Mouse (Mus musculus): Measurements from ENCODE around the gene Fam72a. TPM values are rescaled to one million over a fixed set of nuclear protein-coding genes. Genes with fewer than 3 reads are reported as not detected.
"Not testable (repeated sequence)": the region's sequence is repeated elsewhere in the genome, so short reads cannot be mapped to it uniquely, and the experiment has no call there.

Fam72a gene
- total RNA-seq, 2 experiments from 2014 or later: 1.3 to 1.5 TPM

GRCm38 (mm10) chr1:131525586-131526271, 2.0 kb upstream of the Fam72a start:
- intact Hi-C loops (cut with DNase I): loop anchor here (5.0 to 10.0 kb wide), 3 partner anchors 93 to 231 kb away; no protein-coding TSS in a partner anchor
- DNase-seq (ENCODE audit: low spot score in 2 of 2): peak; percentile 52 to 61

GRCm38 (mm10) chr1:131526371-131527270, 1.1 kb upstream of the Fam72a start:
- DNase-seq (ENCODE audit: low spot score in 2 of 2): peak; percentile 69 to 77
- intact Hi-C loops (cut with DNase I): loop anchor here (5.0 to 10.0 kb wide), 3 partner anchors 94 to 232 kb away; no protein-coding TSS in a partner anchor

DNA sequence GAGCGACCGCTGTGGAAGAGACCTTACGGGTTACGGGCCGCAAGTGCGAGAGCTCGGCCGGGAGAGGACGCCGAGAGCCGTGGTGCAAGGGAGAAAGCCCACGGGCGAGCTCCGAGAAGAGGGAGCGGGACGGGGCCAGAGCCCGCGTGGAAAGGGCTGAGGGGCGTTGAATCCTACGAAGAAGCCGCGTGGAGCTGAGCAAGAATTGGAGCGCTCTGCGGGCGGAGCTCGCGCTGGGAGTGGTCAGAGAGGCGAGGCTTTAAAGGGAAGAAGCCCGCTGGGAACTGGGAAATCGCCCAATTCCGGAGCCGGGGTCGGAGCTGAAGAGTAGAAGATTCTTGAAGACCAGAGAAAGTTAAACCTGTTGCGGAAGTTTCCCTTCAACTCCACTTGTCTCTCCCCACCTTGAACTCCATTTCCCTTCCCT, 391 bp downstream of the Fam72a start:
- intact Hi-C loops (cut with DNase I): loop anchor here (5.0 to 10.0 kb wide), 3 partner anchors 96 to 233 kb away; no protein-coding TSS in a partner anchor
- DNase-seq (ENCODE audit: low spot score in 2 of 2): peak in 1 of 2 experiments; percentile 45

DNA sequence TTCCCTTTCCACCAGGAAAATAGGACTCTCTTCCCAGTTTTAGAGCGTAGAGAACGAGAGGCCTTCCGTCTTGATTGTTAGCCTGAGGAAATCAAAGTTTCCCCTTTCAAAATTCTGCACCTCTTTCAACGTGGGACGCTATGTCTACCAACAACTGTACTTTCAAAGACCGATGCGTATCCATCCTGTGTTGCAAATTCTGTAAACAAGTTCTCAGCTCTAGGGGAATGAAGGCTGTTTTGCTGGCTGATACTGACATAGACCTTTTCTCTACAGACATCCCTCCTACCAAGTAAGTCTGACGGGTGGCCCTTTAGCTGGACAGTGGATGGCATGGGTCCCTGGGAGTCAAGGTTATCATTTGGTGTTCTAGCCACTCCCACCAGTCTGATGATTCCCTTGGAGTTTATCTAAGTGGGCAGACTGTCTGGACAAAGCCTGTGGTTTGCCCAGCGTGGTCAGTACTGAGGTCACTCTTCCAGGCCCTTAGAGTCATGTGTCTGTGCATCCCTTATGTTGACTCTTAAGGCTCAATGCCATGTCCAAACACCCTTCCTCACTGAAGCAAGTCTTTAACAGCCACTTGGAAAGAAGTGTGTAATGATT, 961 bp downstream of the Fam72a start:
- intact Hi-C loops (cut with DNase I): loop anchor here (5.0 to 10.0 kb wide), 3 partner anchors 96 to 234 kb away; no protein-coding TSS in a partner anchor
- DNase-seq (ENCODE audit: low spot score in 2 of 2): no peak

- intact Hi-C loops (cut with DNase I): no loop called here
- DNase-seq (ENCODE audit: low spot score in 2 of 2): no peak
Observed at GRCm38 (mm10) chr1:131539771-131540170, 12.1 kb downstream of the Fam72a start.

- DNase-seq (ENCODE audit: low spot score in 2 of 2): no peak
- intact Hi-C loops (cut with DNase I): no loop called here
Observed at GRCm38 (mm10) chr1:131540795-131541194, 13.1 kb downstream of the Fam72a start.

- no peak for DNase-seq (ENCODE audit: low spot score in 2 of 2)
Observed at GRCm38 (mm10) chr1:131541431-131541830, 13.7 kb downstream of the Fam72a start.

DNA sequence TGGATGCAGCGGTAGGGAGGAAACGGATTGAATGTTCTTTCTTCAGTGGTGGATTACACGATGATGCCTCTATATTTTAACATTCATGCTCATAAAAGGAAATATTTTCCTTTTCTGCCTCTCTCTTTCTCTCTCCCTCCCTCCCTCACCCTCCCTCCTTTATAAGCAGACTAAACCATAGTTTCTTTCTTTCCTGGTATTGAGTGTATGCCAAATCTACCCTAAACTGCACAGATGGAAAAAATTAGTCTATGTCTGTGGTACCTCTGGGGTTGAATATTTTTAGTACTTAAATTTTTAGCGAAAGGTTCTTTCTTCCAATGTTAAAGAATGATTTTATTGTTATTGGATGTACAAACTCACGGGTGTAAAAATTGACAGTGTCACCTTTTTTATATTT, 14.2 kb downstream of the Fam72a start:
- intact Hi-C loops (cut with DNase I): no loop called here
- DNase-seq (ENCODE audit: low spot score in 2 of 2): no peak

More at GRCm38 (mm10) chr1:131541431-131541830, 13.7 kb downstream of the Fam72a start:
- intact Hi-C loops (cut with DNase I): no loop called here

GRCm38 (mm10) chr1:131543886-131544565, 16.3 kb downstream of the Fam72a start:
- intact Hi-C loops (cut with DNase I): no loop called here
- peak; percentile 15 to 16 for DNase-seq (ENCODE audit: low spot score in 2 of 2)

- DNase-seq (ENCODE audit: low spot score in 2 of 2): no peak
- intact Hi-C loops (cut with DNase I): no loop called here
Observed at GRCm38 (mm10) chr1:131546798-131547690, 19.3 kb downstream of the Fam72a start.

DNA sequence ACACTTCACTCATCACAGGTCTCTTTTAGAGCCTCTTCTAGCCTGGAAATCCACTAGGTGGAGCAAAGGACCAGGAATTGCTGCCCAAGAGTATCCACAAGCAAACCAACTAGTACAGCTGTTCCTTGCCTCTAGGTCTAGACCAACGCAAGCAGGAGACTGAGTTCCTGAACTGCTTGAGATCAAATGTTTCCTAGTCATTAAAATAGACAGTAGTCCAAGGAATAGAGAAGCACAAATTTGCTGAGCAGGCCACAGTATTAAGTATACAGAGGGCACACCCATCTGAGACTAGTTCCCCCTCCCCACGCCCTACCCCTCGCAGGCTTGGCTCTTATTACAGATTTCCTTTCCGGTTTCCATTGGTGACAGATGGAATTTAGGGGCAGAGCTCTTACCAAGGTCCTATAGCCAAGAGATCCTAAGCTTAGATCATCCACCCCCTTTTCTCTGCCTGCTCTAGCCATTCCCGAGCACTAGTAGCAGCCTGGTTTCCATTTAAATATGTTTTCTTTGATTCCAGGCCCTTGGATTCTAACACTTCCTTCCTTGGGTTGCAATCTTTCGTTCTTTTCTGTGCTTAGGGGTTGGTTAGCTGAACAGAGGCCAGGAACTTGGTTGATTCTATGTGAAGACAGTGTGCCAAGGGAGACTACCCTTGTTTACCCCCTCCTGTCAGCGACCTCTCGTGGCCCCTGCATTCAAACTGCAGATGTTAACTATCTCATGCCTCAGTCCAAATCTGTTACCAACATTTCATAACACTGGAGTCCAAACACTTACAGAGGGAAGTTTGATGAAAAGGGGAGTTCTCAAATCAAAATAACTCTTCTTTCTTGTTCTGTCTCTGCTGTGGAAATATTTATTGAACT, 21.0 kb downstream of the Fam72a start:
- peak; percentile 14 to 25 for DNase-seq (ENCODE audit: low spot score in 2 of 2)
- intact Hi-C loops (cut with DNase I): no loop called here

DNA sequence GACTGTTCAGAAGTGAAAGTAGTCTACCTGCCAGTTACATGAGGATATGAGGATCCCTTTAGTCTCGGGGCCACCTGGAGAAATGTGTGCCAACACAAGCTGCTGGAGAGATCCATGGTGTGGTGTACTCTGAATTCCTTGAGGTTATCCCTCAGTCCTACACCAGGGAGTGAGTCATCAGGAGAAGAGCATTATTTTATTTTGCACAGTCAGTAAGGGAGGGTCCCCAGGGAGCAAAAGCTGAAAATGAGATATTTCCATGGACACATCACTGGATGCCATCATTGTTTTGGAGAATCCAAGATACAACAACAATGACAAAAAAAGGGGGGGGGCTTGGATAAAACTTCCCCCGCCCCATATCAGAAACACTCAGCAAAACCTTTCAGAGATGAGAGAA, 24.3 kb downstream of the Fam72a start:
- intact Hi-C loops (cut with DNase I): loop anchor here (10.0 kb wide), 2 partner anchors 213 to 283 kb away; no protein-coding TSS in a partner anchor
- DNase-seq (ENCODE audit: low spot score in 2 of 2): no peak

DNA sequence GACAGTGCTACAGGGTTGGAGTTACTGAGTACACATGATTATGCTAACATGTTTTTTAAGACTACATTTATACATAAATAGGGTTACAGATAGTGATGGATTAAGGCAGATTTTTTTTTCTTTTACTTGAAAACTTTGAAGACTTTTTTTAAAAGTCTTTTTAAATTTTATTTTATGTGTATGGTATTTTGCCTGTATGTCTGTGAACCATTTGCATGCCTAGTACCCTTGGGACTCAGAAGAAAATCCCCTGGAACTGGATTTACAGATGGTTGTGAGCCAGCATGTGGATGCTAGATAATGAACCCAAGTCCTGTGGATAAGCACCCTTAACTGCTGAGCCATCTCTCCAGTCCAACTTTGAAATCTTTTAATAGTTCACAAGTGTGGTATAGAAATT, 25.7 kb downstream of the Fam72a start:
- DNase-seq (ENCODE audit: low spot score in 2 of 2): no peak
- intact Hi-C loops (cut with DNase I): loop anchor here (10.0 kb wide), 2 partner anchors 211 to 281 kb away; no protein-coding TSS in a partner anchor

DNA sequence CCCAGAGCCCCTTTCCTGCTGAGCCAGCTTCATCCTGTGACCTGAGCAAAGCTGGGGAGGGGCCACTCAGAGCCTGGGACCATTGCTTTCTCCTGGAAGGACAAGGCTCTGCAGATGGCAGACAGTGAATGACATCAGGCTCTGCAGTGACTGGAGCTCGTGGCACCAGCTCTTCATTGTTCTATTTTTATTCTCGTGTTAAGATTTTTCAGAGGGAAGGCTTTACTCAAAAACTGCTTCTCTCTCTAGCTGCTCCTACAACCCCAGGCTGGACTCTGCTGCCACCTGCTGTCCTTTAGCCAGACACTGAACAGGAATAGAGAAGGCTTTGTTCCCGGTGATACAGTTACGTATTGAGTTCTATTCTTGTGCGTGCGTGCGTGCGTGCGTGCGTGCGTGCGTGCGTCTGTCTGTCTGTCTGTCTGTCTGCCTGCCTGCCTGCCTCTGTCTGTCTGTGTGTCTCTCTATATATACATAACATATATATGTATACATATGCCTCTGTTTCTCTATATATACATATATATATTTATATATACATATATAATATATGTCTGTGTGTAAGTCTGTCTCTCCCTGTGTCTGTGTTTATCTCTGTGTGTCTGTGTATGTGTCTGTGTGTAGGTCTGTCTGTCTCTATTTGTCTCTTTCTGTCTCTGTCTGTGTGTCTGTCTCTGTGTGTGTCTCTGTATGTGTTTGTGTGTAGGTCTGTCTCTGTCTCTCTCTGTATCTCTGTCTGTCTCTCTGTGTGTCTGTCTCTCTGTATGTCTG, 27.5 kb downstream of the Fam72a start:
- DNase-seq (ENCODE audit: low spot score in 2 of 2): peak; percentile 74 to 76
- intact Hi-C loops (cut with DNase I): loop anchor here (2.0 to 10.0 kb wide), 3 partner anchors 210 to 280 kb away; no protein-coding TSS in a partner anchor

DNA sequence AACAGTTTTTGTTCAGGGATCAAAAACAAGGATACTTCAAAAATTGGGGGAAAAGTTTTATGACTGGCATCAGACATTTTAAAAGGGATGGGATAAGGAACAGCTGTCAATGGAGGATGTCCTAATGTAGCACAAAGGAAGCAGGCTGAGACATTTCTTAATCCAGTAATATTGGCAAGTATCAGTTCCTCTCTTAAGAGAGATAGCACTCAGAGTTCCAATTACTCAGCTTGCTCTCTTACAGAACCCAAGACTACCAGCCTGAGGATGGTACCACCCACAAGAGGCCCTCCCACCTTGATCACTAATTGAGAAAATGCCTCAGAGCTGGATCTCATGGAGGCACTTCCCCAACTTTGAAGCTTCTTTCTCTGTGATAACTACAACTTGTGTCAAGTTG, 32.8 kb downstream of the Fam72a start:
- intact Hi-C loops (cut with DNase I): no loop called here
- DNase-seq (ENCODE audit: low spot score in 2 of 2): no peak

DNA sequence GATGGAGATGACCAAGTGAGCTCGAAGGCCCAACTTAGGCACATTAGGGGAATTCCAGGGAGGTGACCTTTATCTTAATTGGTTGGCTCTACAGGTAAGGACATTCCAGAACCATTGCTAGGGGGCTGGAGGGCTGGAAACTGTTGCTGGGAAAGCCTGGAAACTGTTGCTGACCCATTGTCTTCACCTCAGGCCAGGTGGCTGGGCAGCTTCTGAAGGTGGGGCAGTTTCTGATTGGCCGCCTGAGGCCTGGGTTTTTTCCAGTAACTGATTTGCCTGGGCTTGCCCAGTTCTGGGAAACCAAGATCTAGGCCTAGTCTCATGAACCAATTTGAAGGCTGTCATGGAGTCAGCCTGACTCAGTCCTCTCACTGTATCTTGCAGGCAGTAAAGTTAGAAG, 34.4 kb downstream of the Fam72a start:
- no peak for DNase-seq (ENCODE audit: low spot score in 2 of 2)
- intact Hi-C loops (cut with DNase I): no loop called here

DNA sequence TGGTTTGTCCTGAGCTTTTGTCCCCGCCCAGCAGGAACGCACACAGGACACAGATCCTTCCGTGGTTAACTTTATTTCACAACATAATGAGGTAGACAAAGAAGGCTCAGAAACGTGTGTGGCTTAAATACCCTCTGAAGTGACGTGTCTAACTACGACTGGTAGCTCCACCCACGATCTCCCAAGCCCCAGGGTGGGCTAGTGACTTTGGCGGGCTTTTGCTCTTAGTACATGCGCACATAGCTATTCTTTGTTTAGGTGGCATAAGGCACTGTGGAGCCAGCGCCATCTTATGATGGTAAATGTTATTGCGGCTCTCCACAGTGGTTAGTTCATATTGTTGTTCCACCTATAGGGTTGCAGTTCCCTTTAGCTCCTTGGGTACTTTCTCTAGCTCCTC, 38.4 kb downstream of the Fam72a start:
- DNase-seq (ENCODE audit: low spot score in 2 of 2); intact Hi-C loops (cut with DNase I): not testable (repeated sequence)
